Mouse (Mus musculus) layer of hippocampus, adult 11-12 months (tissue): ENCODE data around the gene Cyp17a1.
A peak's percentile ranks its signal among the peaks of the same experiment; 100 is the strongest.

Experiments
- DNase-seq: peaks from one replicate; pipeline ENCODE4 v3.0.0; 2022; ENCODE audit warnings: low spot score

Gene Cyp17a1

GRCm38 (mm10) chr19:46672766-46673418 lies at the start of gene Cyp17a1:
Gene Cyp17a1 (minus strand): TSS chr19:46673172.
- no peak for DNase-seq

GRCm38 (mm10) chr19:46718150-46718549 lies 45.2 kb upstream of the Cyp17a1 start:
- DNase-seq, result no peak

GRCm38 (mm10) chr19:46715016-46715415 lies 42.0 kb upstream of the Cyp17a1 start:
- no peak for DNase-seq

GRCm38 (mm10) chr19:46714234-46714633 lies 41.3 kb upstream of the Cyp17a1 start:
- no peak for DNase-seq

- DNase-seq, result no peak
Observed at GRCm38 (mm10) chr19:46710614-46711013, 37.6 kb upstream of the Cyp17a1 start.

- DNase-seq, result peak; percentile 67
Observed at GRCm38 (mm10) chr19:46707296-46708151, 34.6 kb upstream of the Cyp17a1 start, which contains the start of gene As3mt. Gene As3mt (plus strand): TSS chr19:46707458.

- DNase-seq, result no peak
Observed at GRCm38 (mm10) chr19:46706540-46707295, 33.7 kb upstream of the Cyp17a1 start.

- no peak for DNase-seq
Observed at GRCm38 (mm10) chr19:46705779-46706495, 33.0 kb upstream of the Cyp17a1 start.

- no peak for DNase-seq
Observed at GRCm38 (mm10) chr19:46701156-46701555, 28.2 kb upstream of the Cyp17a1 start.

- peak; percentile 25 for DNase-seq
Observed at GRCm38 (mm10) chr19:46699011-46699481, 26.1 kb upstream of the Cyp17a1 start.

GRCm38 (mm10) chr19:46697840-46698517 lies 25.0 kb upstream of the Cyp17a1 start:
- DNase-seq, result no peak

GRCm38 (mm10) chr19:46696943-46697342 lies 24.0 kb upstream of the Cyp17a1 start:
- no peak for DNase-seq

- DNase-seq, result no peak
Observed at GRCm38 (mm10) chr19:46696482-46696881, 23.5 kb upstream of the Cyp17a1 start.

GRCm38 (mm10) chr19:46693146-46693545 lies 20.2 kb upstream of the Cyp17a1 start:
- no peak for DNase-seq

GRCm38 (mm10) chr19:46691078-46691477 lies 18.1 kb upstream of the Cyp17a1 start:
- no peak for DNase-seq

- no peak for DNase-seq
Observed at GRCm38 (mm10) chr19:46690387-46690786, 17.4 kb upstream of the Cyp17a1 start.

GRCm38 (mm10) chr19:46689460-46690372 lies 16.7 kb upstream of the Cyp17a1 start, which contains the start of gene Borcs7:
Gene Borcs7 (plus strand): TSS chr19:46689906.
- DNase-seq, result peak; percentile 87

- no peak for DNase-seq
Observed at GRCm38 (mm10) chr19:46679720-46680383, 6.9 kb upstream of the Cyp17a1 start.

GRCm38 (mm10) chr19:46675641-46676040 lies 2.7 kb upstream of the Cyp17a1 start:
- DNase-seq, result no peak
